Mouse (Mus musculus): ENCODE measurements around the gene Clmn. TPM values are rescaled to one million over a fixed set of nuclear protein-coding genes. Genes with fewer than 3 reads are reported as not detected.

Clmn gene
- polyA plus RNA-seq, 1 experiment from 2014 or later, result 1.5 TPM

GRCm38 (mm10) chr12:104822838-104823599, 41.9 kb downstream of the Clmn start:
- 91% methylated on average over 10 of the region's 10 CpGs for WGBS

GRCm38 (mm10) chr12:104822151-104822550, 42.7 kb downstream of the Clmn start:
- H3K4me3 ChIP-seq, result no peak overlapping the region
- no peak for ATAC-seq (ENCODE audit: low FRiP score, low read depth)
- H3K27me3 ChIP-seq, result no peaks in the 10 kb centered on the region
- no peak overlapping the region for H3K4me2 ChIP-seq
- no peak overlapping the region for H3K27ac ChIP-seq (replicated peaks)
- H3K9ac ChIP-seq, result no peak overlapping the region
- WGBS, result 66% methylated on average over 8 of the region's 8 CpGs
- peaks cover 16% of the 10 kb centered on the region for H3K4me1 ChIP-seq (replicated peaks)
- H3K36me3 ChIP-seq, result no peaks in the 10 kb centered on the region
- H3K9me3 ChIP-seq, result no peaks in the 10 kb centered on the region

More at GRCm38 (mm10) chr12:104822838-104823599, 41.9 kb downstream of the Clmn start:
- no peaks in the 10 kb centered on the region for H3K9me3 ChIP-seq
- no peak overlapping the region for H3K4me3 ChIP-seq
- H3K9ac ChIP-seq, result no peak overlapping the region
- no peak for ATAC-seq (ENCODE audit: low FRiP score, low read depth)
- no peak overlapping the region for H3K4me2 ChIP-seq
- H3K27me3 ChIP-seq, result no peaks in the 10 kb centered on the region
- H3K27ac ChIP-seq (replicated peaks), result no peak overlapping the region
- H3K4me1 ChIP-seq (replicated peaks), result peaks cover 12% of the 10 kb centered on the region; the same call in 1 of the 2 replicates
- no peaks in the 10 kb centered on the region for H3K36me3 ChIP-seq

DNA sequence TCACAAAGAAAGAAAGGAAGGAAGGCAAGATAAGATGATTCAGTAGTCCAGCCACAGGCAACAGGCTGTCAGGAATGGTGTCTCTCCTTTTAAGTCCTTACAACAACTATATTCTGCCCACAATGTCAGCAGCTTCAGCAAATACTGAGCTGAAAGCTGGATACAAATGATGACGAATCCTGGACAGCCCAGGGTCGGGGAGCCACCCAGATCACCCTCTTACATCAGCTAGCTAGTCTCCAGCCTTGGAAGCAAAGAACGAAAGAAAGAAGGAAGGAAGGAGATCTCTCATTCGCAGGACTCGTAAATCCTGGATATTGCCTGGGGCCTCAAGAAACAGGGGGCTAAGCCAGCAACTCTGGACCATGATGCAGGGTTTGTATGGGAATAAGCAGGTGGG, 44.8 kb downstream of the Clmn start:
- Histone ChIP-seq H3K9me3 (no peaks in the 10 kb centered on the region), H3K4me1 (replicated peaks) (peaks cover 16% of the 10 kb centered on the region), H3K27ac (replicated peaks) (no peak overlapping the region), H3K9ac (no peak overlapping the region), H3K27me3 (no peaks in the 10 kb centered on the region), H3K4me3 (no peak overlapping the region), H3K4me2 (no peak overlapping the region), H3K36me3 (no peaks in the 10 kb centered on the region)
- no peak for ATAC-seq (ENCODE audit: low FRiP score, low read depth)
- 88% methylated on average over 5 of the region's 5 CpGs for WGBS

DNA sequence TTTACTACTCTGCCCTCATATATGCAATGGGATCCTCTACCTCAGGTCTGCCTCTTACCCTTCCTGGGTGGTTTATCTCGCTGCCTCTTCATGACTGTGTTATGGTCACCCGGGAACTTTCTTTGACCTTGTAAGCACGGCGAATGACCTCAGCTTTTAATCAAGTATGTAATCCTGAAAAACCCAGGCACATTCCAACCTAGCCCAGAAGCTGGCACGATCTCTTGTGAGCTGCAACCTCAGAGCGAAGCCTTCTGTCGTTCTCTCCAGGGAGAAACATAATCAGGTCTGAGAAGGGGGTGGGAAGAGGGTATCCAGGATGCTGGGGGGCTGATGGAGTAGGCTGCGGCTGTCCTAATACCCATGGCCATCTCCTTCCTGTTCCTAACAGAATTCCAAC, 45.8 kb downstream of the Clmn start:
- H3K9me3 ChIP-seq, result no peaks in the 10 kb centered on the region
- WGBS, result 57% methylated on average over 8 of the region's 8 CpGs
- H3K27me3 ChIP-seq, result no peaks in the 10 kb centered on the region

DNA sequence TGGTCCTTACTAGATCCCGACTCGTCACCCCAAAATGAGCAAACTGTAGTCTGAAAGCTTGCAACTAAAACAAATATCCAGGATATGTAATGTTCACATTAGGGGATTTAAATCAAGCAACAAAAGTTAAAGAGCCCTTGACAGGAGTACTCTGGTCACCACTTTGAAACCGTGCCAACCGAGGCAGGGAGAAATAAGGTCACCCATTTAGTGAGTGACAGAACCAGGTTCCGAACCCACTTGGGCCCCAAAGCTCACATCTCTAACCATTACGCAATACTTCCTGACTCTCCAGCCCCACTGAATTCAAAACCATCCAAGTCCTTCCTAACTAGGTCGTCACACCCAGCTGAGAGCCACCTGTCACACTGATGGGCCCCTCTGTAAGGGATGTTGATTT, 46.8 kb downstream of the Clmn start:
- Histone ChIP-seq H3K4me1 (replicated peaks) (peaks cover 8% of the 10 kb centered on the region), H3K27me3 (no peaks in the 10 kb centered on the region), H3K4me3 (no peak overlapping the region), H3K27ac (replicated peaks) (no peak overlapping the region), H3K36me3 (no peaks in the 10 kb centered on the region), H3K9me3 (no peaks in the 10 kb centered on the region), H3K4me2 (no peak overlapping the region), H3K9ac (no peak overlapping the region)
- 74% methylated on average over 7 of the region's 7 CpGs for WGBS
- no peak for ATAC-seq (ENCODE audit: low FRiP score, low read depth)

More for the DNA sequence above, 45.8 kb downstream of the Clmn start:
- no peak overlapping the region for H3K4me2 ChIP-seq
- H3K36me3 ChIP-seq, result no peaks in the 10 kb centered on the region
- no peak for ATAC-seq (ENCODE audit: low FRiP score, low read depth)
- no peak overlapping the region for H3K27ac ChIP-seq (replicated peaks)
- H3K4me3 ChIP-seq, result no peak overlapping the region
- peaks cover 8% of the 10 kb centered on the region for H3K4me1 ChIP-seq (replicated peaks)
- H3K9ac ChIP-seq, result no peak overlapping the region

- H3K27me3 ChIP-seq, result no peaks in the 10 kb centered on the region
- H3K9ac ChIP-seq, result no peak overlapping the region
- H3K4me3 ChIP-seq, result no peak overlapping the region
- no peak for ATAC-seq (ENCODE audit: low FRiP score, low read depth)
- no peaks in the 10 kb centered on the region for H3K9me3 ChIP-seq
- H3K4me2 ChIP-seq, result no peak overlapping the region
- no peak overlapping the region for H3K27ac ChIP-seq (replicated peaks)
- no peaks in the 10 kb centered on the region for H3K36me3 ChIP-seq
- H3K4me1 ChIP-seq (replicated peaks), result peaks cover 8% of the 10 kb centered on the region
- 22% methylated on average over 11 of the region's 12 CpGs for WGBS
Measured at GRCm38 (mm10) chr12:104817172-104817866, 47.6 kb downstream of the Clmn start.

- ATAC-seq (ENCODE audit: low FRiP score, low read depth), result no peak
- no peak overlapping the region for H3K9ac ChIP-seq
- peaks cover 8% of the 10 kb centered on the region for H3K4me1 ChIP-seq (replicated peaks)
- H3K4me3 ChIP-seq, result no peak overlapping the region
- H3K27me3 ChIP-seq, result no peaks in the 10 kb centered on the region
- 75% methylated on average over 7 of the region's 7 CpGs for WGBS
- no peaks in the 10 kb centered on the region for H3K9me3 ChIP-seq
- no peak overlapping the region for H3K27ac ChIP-seq (replicated peaks)
- no peaks in the 10 kb centered on the region for H3K36me3 ChIP-seq
- no peak overlapping the region for H3K4me2 ChIP-seq
Measured at GRCm38 (mm10) chr12:104814291-104814690, 50.6 kb downstream of the Clmn start.

GRCm38 (mm10) chr12:104813762-104814161, 51.1 kb downstream of the Clmn start:
- no peak overlapping the region for H3K9ac ChIP-seq
- no peak overlapping the region for H3K4me3 ChIP-seq
- no peak overlapping the region for H3K27ac ChIP-seq (replicated peaks)
- WGBS, result 79% methylated on average over 13 of the region's 13 CpGs
- no peaks in the 10 kb centered on the region for H3K27me3 ChIP-seq
- peaks cover 8% of the 10 kb centered on the region for H3K4me1 ChIP-seq (replicated peaks)
- ATAC-seq (ENCODE audit: low FRiP score, low read depth), result no peak
- no peak overlapping the region for H3K4me2 ChIP-seq
- H3K36me3 ChIP-seq, result no peaks in the 10 kb centered on the region
- H3K9me3 ChIP-seq, result no peaks in the 10 kb centered on the region

DNA sequence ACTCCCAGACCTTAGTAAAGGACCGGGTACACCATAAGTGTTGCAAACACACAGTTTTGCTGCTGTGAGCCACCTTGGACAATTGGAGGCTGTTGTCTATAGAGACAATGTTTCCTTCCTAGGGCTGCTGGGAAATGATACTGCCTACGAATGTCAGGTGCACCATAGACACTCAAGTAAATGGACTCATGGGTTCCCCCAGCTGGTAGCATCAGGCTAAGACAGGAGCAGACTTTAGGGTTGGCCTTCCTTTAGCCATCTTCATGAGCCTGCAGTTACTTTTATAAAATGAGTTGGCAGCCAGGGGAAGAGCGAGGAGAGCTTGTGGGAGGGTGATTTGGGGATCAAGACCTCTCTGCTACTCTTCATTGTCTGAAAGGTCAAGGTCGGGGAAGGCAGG, 52.2 kb downstream of the Clmn start:
- ATAC-seq (ENCODE audit: low FRiP score, low read depth), result no peak
- H3K36me3 ChIP-seq, result no peaks in the 10 kb centered on the region
- no peak overlapping the region for H3K9ac ChIP-seq
- H3K27ac ChIP-seq (replicated peaks), result no peak overlapping the region
- WGBS, result 74% methylated on average over 4 of the region's 4 CpGs
- H3K4me2 ChIP-seq, result no peak overlapping the region
- H3K4me3 ChIP-seq, result no peak overlapping the region
- no peaks in the 10 kb centered on the region for H3K27me3 ChIP-seq
- H3K9me3 ChIP-seq, result no peaks in the 10 kb centered on the region
- H3K4me1 ChIP-seq (replicated peaks), result peaks cover 5% of the 10 kb centered on the region

DNA sequence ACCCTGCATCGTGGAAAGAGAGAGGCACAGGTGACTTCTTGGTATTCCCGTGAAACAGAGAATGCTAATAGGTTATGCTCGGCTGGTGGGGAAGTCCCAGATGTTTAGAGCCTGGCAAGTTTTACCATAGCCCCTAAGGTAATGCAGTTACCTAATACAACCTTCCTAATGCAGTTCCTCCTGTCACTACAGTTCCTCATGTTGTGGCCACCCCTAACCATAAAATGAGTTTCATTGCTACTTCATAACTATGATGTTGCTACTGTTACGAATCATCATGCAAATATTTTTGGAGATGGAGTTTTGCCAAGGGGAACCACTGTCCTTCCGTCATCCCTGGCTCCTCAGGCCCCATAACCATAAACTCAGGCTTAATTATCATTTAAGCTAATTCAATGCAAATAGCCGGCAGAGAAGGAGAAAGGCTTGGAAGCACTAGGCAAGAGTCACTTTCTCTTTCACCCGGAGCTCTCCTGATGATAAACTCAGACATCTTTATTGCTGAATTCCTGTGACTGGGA, 53.9 kb downstream of the Clmn start:
- no peak overlapping the region for H3K9ac ChIP-seq
- H3K4me3 ChIP-seq, result no peak overlapping the region
- peaks cover 8% of the 10 kb centered on the region; the same call in 1 of the 2 replicates for H3K4me1 ChIP-seq (replicated peaks)
- no peak overlapping the region for H3K4me2 ChIP-seq
- no peaks in the 10 kb centered on the region for H3K9me3 ChIP-seq
- 69% methylated on average over 7 of the region's 7 CpGs for WGBS
- no peaks in the 10 kb centered on the region for H3K27me3 ChIP-seq
- no peak overlapping the region for H3K27ac ChIP-seq (replicated peaks)
- H3K36me3 ChIP-seq, result no peaks in the 10 kb centered on the region
- ATAC-seq (ENCODE audit: low FRiP score, low read depth), result no peak

DNA sequence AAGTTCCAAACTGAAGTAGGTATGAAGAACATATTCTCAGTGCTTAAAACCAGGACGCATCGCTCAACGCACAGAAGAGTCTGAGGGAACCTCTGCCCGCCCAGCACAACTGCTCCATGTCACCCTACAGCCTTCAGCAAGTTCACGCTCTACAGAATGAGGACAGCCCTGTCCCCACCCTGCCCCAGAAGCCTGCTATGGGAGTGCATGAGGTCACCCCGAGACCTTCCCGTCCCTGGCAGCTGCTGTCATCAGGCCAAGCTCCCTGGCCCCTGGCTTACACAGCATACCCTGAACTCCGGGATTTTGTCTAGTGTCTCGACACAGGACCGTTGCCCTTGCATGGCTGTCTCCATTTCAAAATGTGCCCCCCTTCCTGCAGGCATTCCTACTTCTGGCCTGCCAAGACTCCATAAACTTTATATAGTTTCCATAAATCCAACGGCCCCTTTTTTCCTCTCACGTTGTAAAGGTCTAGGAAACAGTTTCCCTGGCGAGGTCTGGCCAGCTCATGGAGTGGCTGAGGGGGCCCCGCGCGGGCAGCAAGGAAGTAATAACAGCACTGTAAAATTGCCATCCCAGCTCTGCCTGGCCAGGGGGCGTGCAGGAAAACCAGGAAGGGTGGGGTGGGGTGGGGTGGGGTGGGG, 56.3 kb downstream of the Clmn start:
- Histone ChIP-seq H3K4me1 (replicated peaks) (peaks cover 8% of the 10 kb centered on the region; the same call in 1 of the 2 replicates), H3K4me2 (no peak overlapping the region), H3K9ac (no peak overlapping the region), H3K9me3 (no peaks in the 10 kb centered on the region), H3K36me3 (no peaks in the 10 kb centered on the region), H3K4me3 (no peak overlapping the region), H3K27ac (replicated peaks) (no peak overlapping the region), H3K27me3 (no peaks in the 10 kb centered on the region)
- WGBS, result 84% methylated on average over 17 of the region's 17 CpGs
- ATAC-seq (ENCODE audit: low FRiP score, low read depth), result no peak

Measured in hindbrain, embryonic 15.5 days (tissue).